Mouse (Mus musculus) thymus, adult 2 months (tissue): ENCODE results near the gene Vmn1r189. TPM values are rescaled to one million over a fixed set of nuclear protein-coding genes. Genes with fewer than 3 reads are reported as not detected.

Experiments used
- DNase-seq: peaks from one replicate; pipeline ENCODE4 v3.0.0; 2021
- H3K27ac ChIP-seq: fragments of 200-500 bp; 2 replicates; pipeline ENCODE4 v1.5.1; 2012; ENCODE audit warnings: low read length, control low read depth; ENCODE audit not compliant: control insufficient read depth, insufficient read depth
- H3K27me3 ChIP-seq: fragments of 200-500 bp; 2 replicates; pipeline ENCODE4 v1.6.1; 2012; ENCODE audit warnings: mild to moderate bottlenecking, low read length, moderate library complexity, mixed read lengths; ENCODE audit not compliant: control insufficient read depth, insufficient read depth
- H3K36me3 ChIP-seq: fragments of 200-500 bp; 2 replicates; pipeline ENCODE4 v1.6.1; 2012; ENCODE audit warnings: mild to moderate bottlenecking, low read length, moderate library complexity; ENCODE audit not compliant: control insufficient read depth, insufficient read depth
- H3K4me1 ChIP-seq: fragments of 200-500 bp; replicated peaks from 2 replicates; pipeline ENCODE4 v1.6.1; 2012; ENCODE audit warnings: low read length; ENCODE audit not compliant: control insufficient read depth, insufficient read depth
- H3K4me3 ChIP-seq: fragments of 200-500 bp; 2 replicates; pipeline ENCODE4 v1.5.1; 2012; ENCODE audit warnings: mild to moderate bottlenecking, low read length, control low read depth, moderate library complexity; ENCODE audit not compliant: control insufficient read depth, insufficient read depth
- CTCF ChIP-seq: fragments of 200-500 bp; IDR thresholded peaks from 2 replicates; pipeline ENCODE4 v1.5.1; 2012; ENCODE audit warnings: mild to moderate bottlenecking, control low read depth, low read length, moderate library complexity, borderline replicate concordance; ENCODE audit not compliant: control insufficient read depth, poor library complexity, insufficient read depth; ENCODE audit errors: extremely low read depth
- POLR2A ChIP-seq: fragments of 200-500 bp; IDR thresholded peaks from 2 replicates; pipeline ENCODE4 v1.6.1; 2012; ENCODE audit warnings: mild to moderate bottlenecking, low read length, control low read depth, moderate library complexity; ENCODE audit not compliant: control insufficient read depth, poor library complexity, insufficient read depth; ENCODE audit errors: extremely low read depth
- WGBS: fragments of 180-500 bp; shearing (Covaris S2); methylation state at CpG from one replicate; pipeline ENCODE4 v1.1.7; 2018; 5-methylcytosine and 5-hydroxymethylcytosine counted together
- polyA plus RNA-seq: library from polyadenylated mRNA; depleted of rRNA; stranded (reverse); fragments of >200 nt; gene quantifications from 2 replicates; pipeline ENCODE4 v1.2.3, GENCODE M21; 2012; rRNA removed

Gene Vmn1r189
- polyA plus RNA-seq, 1 experiment, result not detected

DNA sequence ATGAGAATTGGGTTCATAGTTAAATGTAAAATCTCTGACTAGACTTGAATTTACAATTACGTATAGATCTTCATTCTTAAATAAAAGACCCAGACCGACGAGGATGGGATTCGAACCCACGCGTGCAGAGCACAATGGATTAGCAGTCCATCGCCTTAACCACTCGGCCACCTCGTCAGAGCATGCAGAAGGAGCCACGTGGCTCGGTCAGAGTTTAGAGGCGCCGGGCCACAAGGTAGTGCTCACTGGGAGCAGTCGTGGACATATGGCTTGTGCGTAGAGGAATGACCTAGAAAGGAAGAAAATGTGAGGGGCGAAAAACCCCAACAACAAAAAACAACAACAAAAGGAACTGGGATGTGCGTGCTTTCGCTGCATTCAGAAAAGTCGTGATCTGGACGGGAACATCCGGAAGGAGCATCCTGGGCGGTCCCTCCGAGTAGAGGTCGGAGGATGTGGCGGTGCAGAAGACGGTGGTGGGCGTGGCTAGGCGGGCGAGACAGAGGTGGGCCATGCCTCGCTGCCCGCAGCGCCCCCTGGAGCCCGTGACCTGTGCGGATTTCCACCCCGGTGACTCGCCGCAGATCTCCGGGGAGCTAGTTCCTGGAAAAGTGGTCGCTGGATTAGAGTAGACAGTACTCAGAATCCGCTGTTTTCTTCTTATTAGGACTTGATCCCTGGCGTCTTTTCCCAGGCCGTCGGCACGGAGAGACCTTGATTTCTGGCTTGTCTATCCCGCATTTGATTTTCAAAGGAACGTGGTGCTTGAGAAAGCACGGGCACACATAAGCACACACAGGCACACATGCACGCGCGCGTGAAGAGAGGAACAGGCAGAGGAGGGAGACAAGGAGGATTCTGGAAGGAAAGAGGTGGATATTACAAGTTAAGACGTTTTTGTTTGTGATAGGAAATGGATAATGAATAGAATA is 54.8 kb downstream of the Vmn1r189 start:
- peak; percentile 95 for DNase-seq
- Histone ChIP-seq H3K4me1 (peaks cover 8% of the 10 kb centered on the region), H3K27ac (peak overlapping the region; percentile 59), H3K27me3 (no peaks in the 10 kb centered on the region), H3K4me3 (peak overlapping the region; percentile 51), H3K36me3 (no peaks in the 10 kb centered on the region)
- WGBS, result under 1% methylated on average over 52 of the region's 52 CpGs
- peak; percentile 88 for TF ChIP-seq CTCF
- 0 out of 2 replicates have a peak, but pooled peaks have one; percentile 20 for TF ChIP-seq POLR2A

Other genes with a start within 250 kb of the Vmn1r189 start
- gene Zfp184, start 160.7 kb downstream of the Vmn1r189 start, polyA plus RNA-seq, result 1.1 and 1.6 TPM in 2 replicates
- 0.08 and 0.23 TPM in 2 replicates for gene Pom121l2, start 124.6 kb downstream of the Vmn1r189 start, polyA plus RNA-seq
- 640 and 1,004 TPM in 2 replicates for gene Prss16, start 96.1 kb downstream of the Vmn1r189 start, polyA plus RNA-seq
- gene Hist1h2ah, start 70.3 kb downstream of the Vmn1r189 start, polyA plus RNA-seq, result 248 and 460 TPM in 2 replicates
- 322 and 402 TPM in 2 replicates for gene Hist1h2bk, start 70.0 kb downstream of the Vmn1r189 start, polyA plus RNA-seq
- 33.1 and 38.5 TPM in 2 replicates for gene Hist1h4i, start 64.5 kb downstream of the Vmn1r189 start, polyA plus RNA-seq
- 149 and 177 TPM in 2 replicates for gene Hist1h2ag, start 62.9 kb downstream of the Vmn1r189 start, polyA plus RNA-seq
- 177 and 218 TPM in 2 replicates for gene Hist1h2bj, start 62.6 kb downstream of the Vmn1r189 start, polyA plus RNA-seq
- gene Vmn1r188, start 21.4 kb downstream of the Vmn1r189 start, polyA plus RNA-seq, result not detected in 2 replicates
- gene Vmn1r191, start 78.1 kb upstream of the Vmn1r189 start, polyA plus RNA-seq, result not detected in 2 replicates
- gene Vmn1r192, start 85.3 kb upstream of the Vmn1r189 start, polyA plus RNA-seq, result not detected in 2 replicates
- not detected in 2 replicates for gene Vmn1r193, start 117.3 kb upstream of the Vmn1r189 start, polyA plus RNA-seq
- not detected in 2 replicates for gene Vmn1r194, start 138.4 kb upstream of the Vmn1r189 start, polyA plus RNA-seq
- not detected in 2 replicates for gene Vmn1r195, start 164.7 kb upstream of the Vmn1r189 start, polyA plus RNA-seq
- gene Vmn1r196, start 184.1 kb upstream of the Vmn1r189 start, polyA plus RNA-seq, result not detected in 2 replicates
- gene Vmn1r197, start 218.8 kb upstream of the Vmn1r189 start, polyA plus RNA-seq, result not detected in 2 replicates
- gene Vmn1r198, start 244.5 kb upstream of the Vmn1r189 start, polyA plus RNA-seq, result not detected in 2 replicates